Mouse (Mus musculus) liver, adult 2 months (tissue): ENCODE measurements at regions not wholly inside any gene's neighbourhood (a gene's known extent, or its start where the extent isn't known, plus 50 kb on each side); places are given as distances from the start of the nearest gene placed in this dataset.

Experiments
- DNase-seq: peaks from one replicate; pipeline ENCODE4 v3.0.0-alpha.2; 2011; ENCODE audit warnings: low read depth, low spot score; ENCODE audit errors: extremely low read depth
- H3K27ac ChIP-seq: fragments of 200-500 bp; replicated peaks from 2 replicates; pipeline ENCODE4 v1.5.1; 2012; ENCODE audit warnings: low read depth, mild to moderate bottlenecking, control low read depth, inconsistent platforms, low read length; ENCODE audit not compliant: insufficient read depth
- H3K27me3 ChIP-seq: fragments of 200-500 bp; 2 replicates; pipeline ENCODE4 v1.6.1; 2012; ENCODE audit warnings: mild to moderate bottlenecking, moderate library complexity, low read length, inconsistent platforms; ENCODE audit not compliant: control insufficient read depth, insufficient read depth
- H3K36me3 ChIP-seq: fragments of 200-500 bp; 2 replicates; pipeline ENCODE4 v1.6.1; 2012; ENCODE audit warnings: low read length, inconsistent platforms; ENCODE audit not compliant: control insufficient read depth, insufficient read depth
- H3K4me1 ChIP-seq: fragments of 200-500 bp; 2 replicates; pipeline ENCODE4 v1.6.1; 2011; ENCODE audit warnings: low read length; ENCODE audit not compliant: control insufficient read depth, insufficient read depth
- H3K4me3 ChIP-seq: fragments of 200-500 bp; 2 replicates; pipeline ENCODE4 v1.5.1; 2011; ENCODE audit warnings: low read depth, mild to moderate bottlenecking, control low read depth, low read length, moderate library complexity; ENCODE audit not compliant: insufficient read depth
- H3K79me2 ChIP-seq: fragments of 200-500 bp; 2 replicates; pipeline ENCODE4 v1.6.1; 2012; ENCODE audit warnings: inconsistent platforms, mild to moderate bottlenecking, low read length, moderate library complexity; ENCODE audit not compliant: control insufficient read depth, insufficient read depth
- H3K9ac ChIP-seq: fragments of 200-500 bp; 2 replicates; pipeline ENCODE4 v1.6.1; 2012; ENCODE audit warnings: low read depth, mild to moderate bottlenecking, control low read depth, inconsistent platforms, low read length
- CTCF ChIP-seq: fragments of 200-500 bp; IDR thresholded peaks from 2 replicates; pipeline ENCODE4 v1.5.1; 2011; ENCODE audit warnings: low read depth, low read length, control low read depth
- POLR2A ChIP-seq: fragments of 200-500 bp; IDR thresholded peaks from 2 replicates; pipeline ENCODE4 v1.6.1; 2011; ENCODE audit warnings: low read length, control low read depth; ENCODE audit not compliant: insufficient read depth; ENCODE audit errors: extremely low read depth
- WGBS: fragments of 180-500 bp; shearing (Covaris S2); methylation state at CpG from one replicate; pipeline ENCODE4 v1.1.7; 2018; 5-methylcytosine and 5-hydroxymethylcytosine counted together

DNA sequence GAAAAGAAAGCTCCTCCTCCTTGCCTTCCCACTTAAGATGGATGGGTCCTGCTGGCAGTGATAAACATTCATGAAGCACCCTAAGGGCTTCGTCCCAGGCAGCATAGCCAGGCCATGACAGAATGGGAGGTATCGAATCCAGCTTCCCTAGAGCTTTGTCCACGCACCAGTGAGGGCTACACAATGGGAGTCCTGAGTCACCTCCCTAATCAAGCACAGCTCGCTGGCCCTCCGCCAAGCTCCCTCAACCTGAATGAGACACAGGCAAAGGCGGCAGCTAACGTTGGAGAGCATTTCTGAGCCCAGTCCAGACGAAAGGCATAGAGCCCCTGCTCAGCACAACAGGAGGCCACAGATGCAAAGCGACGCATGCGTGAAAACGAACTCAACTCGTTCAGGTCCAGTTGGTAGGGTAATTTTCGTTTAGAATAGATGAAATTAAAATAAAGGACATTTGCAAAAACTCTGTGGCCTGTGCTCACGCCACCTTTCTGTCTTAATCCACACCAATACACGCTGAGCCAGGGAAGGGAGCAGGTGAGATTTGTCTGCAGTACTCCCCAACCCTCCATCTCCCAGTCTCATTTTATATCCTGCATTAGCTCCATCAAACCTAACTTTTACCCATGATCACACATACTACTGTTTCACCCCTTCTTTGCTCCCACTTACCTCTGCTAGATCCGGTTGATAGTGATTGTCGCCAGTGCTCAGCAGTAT lies 91.3 kb upstream of the Ces5a start:
- WGBS, result 29% methylated on average over 18 of the region's 18 CpGs
- Histone ChIP-seq H3K4me3 (no peak overlapping the region), H3K4me1 (no peaks in the 10 kb centered on the region), H3K27ac (no peak overlapping the region), H3K27me3 (0 out of 2 replicates have a peak, but pooled peaks cover 3% of the 10 kb centered on the region), H3K36me3 (no peaks in the 10 kb centered on the region), H3K9ac (no peak overlapping the region), H3K79me2 (no peaks in the 10 kb centered on the region)
- DNase-seq, result no peak
- no peak for TF ChIP-seq CTCF
- TF ChIP-seq POLR2A, result no peak

DNA sequence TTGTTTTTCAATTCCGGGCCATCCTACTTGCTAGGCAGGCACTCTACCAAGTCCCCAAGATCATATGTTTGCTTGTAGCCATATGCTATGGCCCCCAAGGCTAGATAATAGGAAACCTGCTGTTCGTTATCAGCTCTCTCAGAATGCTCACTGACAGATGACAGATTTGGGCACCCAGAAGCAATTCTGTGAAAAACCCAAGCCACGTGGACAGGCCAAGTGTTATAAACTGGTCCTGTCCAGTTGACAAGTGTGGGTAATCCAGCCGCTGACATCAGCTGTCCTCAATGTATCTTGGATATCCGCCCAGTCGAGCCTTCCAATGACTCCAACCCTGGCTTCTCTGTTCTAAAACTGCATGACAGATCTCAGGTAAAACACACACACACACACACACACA lies 92.0 kb upstream of the Ces5a start:
- H3K79me2 ChIP-seq, result no peaks in the 10 kb centered on the region
- H3K4me3 ChIP-seq, result no peak overlapping the region
- no peak overlapping the region for H3K9ac ChIP-seq
- TF ChIP-seq POLR2A (no peak), CTCF (no peak)
- 59% methylated on average over 6 of the region's 6 CpGs for WGBS
- no peak for DNase-seq
- H3K4me1 ChIP-seq, result no peaks in the 10 kb centered on the region
- no peak overlapping the region for H3K27ac ChIP-seq
- 0 out of 2 replicates have a peak, but pooled peaks cover 3% of the 10 kb centered on the region for H3K27me3 ChIP-seq
- H3K36me3 ChIP-seq, result no peaks in the 10 kb centered on the region

DNA sequence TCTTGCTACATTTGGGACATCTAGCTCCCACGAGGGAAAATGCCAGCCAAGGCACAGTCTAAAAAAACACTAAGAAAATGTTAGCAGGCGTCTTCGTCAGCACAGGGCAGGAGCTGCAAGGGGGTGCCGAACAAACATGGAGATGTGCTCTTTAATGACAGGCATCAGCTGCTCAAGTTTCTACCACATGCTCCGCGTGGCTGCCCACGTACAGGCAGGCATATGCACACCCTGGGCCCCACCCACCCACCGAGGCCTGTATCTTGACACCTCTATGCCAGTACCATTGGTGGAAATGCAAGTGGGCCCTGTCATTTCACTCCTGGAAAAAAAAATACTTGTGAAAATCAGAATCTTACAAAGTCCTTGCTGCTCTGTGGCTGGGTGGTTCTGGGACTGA lies 97.3 kb upstream of the Ces5a start:
- H3K27me3 ChIP-seq, result no peaks in the 10 kb centered on the region
- H3K79me2 ChIP-seq, result no peaks in the 10 kb centered on the region
- no peak for DNase-seq
- H3K4me1 ChIP-seq, result no peaks in the 10 kb centered on the region
- H3K27ac ChIP-seq, result no peak overlapping the region
- H3K4me3 ChIP-seq, result no peak overlapping the region
- H3K36me3 ChIP-seq, result no peaks in the 10 kb centered on the region
- TF ChIP-seq POLR2A, result no peak
- no peak for TF ChIP-seq CTCF
- H3K9ac ChIP-seq, result no peak overlapping the region
- WGBS, result 77% methylated on average over 8 of the region's 8 CpGs

DNA sequence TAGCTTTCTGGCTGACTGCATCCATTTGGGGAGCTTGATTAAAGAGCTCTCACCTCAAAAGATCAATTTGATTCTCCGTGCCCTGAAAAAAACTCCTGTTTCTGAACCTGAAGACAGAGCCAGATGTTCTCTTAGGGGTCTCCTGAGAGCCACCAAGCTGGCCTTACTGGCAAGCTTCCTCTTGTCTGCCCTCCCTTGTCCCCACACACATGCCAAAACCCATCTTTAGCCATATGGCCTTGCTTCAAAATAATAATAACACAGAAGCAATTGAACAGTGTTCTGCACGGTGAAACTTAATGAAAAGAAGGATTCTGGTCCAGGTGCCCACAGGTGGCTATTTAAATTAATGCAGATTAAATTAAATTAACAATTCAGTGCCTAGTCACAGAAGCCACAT lies 107.1 kb upstream of the Ces5a start:
- Histone ChIP-seq H3K4me3 (no peak overlapping the region), H3K27me3 (0 out of 2 replicates have a peak, but pooled peaks cover 4% of the 10 kb centered on the region), H3K9ac (no peak overlapping the region), H3K36me3 (no peaks in the 10 kb centered on the region), H3K27ac (no peak overlapping the region), H3K79me2 (no peaks in the 10 kb centered on the region), H3K4me1 (no peaks in the 10 kb centered on the region)
- whole genome bisulfite sequencing, result 65% methylated on average over 2 of the region's 2 CpGs
- DNase-seq, result no peak
- TF ChIP-seq POLR2A (no peak), CTCF (no peak)

DNA sequence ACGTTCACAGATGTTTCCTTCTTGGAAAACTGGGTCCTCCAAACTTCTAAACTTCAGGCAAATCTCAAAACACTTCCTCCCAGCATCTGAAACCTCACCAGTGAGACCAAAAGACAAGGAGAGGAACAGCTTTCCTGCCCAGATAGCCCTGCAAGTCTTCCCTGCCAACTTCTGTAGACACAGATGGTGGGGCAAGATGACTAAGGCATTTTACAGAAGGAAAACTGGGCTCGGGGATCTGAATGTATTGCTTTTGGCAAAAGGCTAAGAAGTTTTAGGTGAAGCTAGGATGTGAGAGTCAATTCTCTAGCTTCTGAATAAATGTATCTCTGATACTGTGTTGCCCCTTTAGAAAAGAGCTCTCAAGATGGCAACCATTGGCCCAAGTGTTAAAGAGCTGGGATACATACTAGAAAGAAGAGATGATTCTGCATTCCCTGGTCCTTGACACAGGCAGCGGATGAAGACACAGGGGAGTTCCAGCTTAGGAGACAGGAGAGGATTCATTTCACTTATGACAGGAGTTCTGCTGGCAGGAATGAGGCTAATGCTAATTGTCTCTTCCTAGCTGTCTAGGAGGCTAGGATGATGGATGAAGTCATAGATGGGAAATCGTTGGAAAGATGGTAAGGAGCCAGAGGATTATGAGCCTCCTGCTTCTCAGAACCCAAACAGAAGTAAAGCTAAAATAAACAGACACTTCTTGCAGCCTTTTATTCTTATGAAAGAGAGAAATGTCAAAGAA lies 108.0 kb upstream of the Ces5a start:
- no peak overlapping the region for H3K27ac ChIP-seq
- H3K79me2 ChIP-seq, result no peaks in the 10 kb centered on the region
- H3K4me1 ChIP-seq, result no peaks in the 10 kb centered on the region
- H3K9ac ChIP-seq, result no peak overlapping the region
- H3K4me3 ChIP-seq, result no peak overlapping the region
- DNase-seq, result no peak
- no peak for TF ChIP-seq POLR2A
- no peak for TF ChIP-seq CTCF
- 70% methylated on average over 4 of the region's 4 CpGs for WGBS
- no peaks in the 10 kb centered on the region for H3K36me3 ChIP-seq
- H3K27me3 ChIP-seq, result 0 out of 2 replicates have a peak, but pooled peaks cover 4% of the 10 kb centered on the region

DNA sequence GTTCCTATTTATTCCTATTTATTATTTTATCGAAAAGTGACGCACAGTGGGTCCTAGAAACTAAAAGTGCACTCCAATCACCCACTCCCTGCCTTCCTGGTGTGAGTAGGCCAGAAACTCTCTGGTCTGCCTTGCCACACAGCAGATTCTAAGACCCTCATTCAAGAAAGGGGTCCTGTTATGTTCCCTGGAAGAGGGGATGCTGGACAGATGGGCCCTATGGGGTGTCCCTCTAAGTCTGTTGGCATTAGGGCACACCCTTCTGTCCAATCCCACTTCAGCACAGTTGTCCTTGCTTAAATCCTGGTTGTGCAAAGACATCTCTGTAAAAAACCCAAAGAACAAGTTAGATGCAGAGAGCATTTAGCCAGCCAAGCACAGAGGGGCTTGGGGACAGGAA lies 117.8 kb upstream of the Ces5a start:
- WGBS, result 95% methylated on average over 2 of the region's 2 CpGs
- no peak for DNase-seq
- Histone ChIP-seq H3K4me3 (no peak overlapping the region), H3K9ac (no peak overlapping the region), H3K4me1 (no peaks in the 10 kb centered on the region), H3K27ac (no peak overlapping the region), H3K36me3 (no peaks in the 10 kb centered on the region), H3K79me2 (no peaks in the 10 kb centered on the region), H3K27me3 (no peaks in the 10 kb centered on the region)
- TF ChIP-seq CTCF (no peak), POLR2A (no peak)
